Mouse (Mus musculus) liver, embryonic 14.5 days (tissue): ENCODE measurements at regions not wholly inside any gene's neighbourhood (a gene's known extent, or its start where the extent isn't known, plus 50 kb on each side); places are given as distances from the start of the nearest gene placed in this dataset.

Experiments used
- ATAC-seq: fragments of 200-750 bp; cut with Nextera tagmentation; 2 replicates; pipeline ENCODE4 v1.8.0; 2017; ENCODE audit warnings: moderate number of reproducible peaks, mild to moderate bottlenecking, moderate library complexity; ENCODE audit not compliant: insufficient read depth
- DNase-seq, 3 experiments: peaks; one replicate each; pipeline ENCODE4 v3.0.0-alpha.2; 2012 to 2013; ENCODE audit warnings: low read depth in 3 of 3, low spot score in 3 of 3
- H3K27ac ChIP-seq: fragments of 300-500 bp; sonication (generic); 2 replicates; pipeline ENCODE4 v1.5.1; 2014; ENCODE audit warnings: moderate library complexity, mild to moderate bottlenecking, control low read depth, inconsistent platforms
- H3K27me3 ChIP-seq: fragments of 300-500 bp; sonication (generic); 2 replicates; pipeline ENCODE4 v1.6.1; 2014; ENCODE audit warnings: mild to moderate bottlenecking, low read length, moderate library complexity; ENCODE audit not compliant: control insufficient read depth, insufficient read depth
- H3K36me3 ChIP-seq: fragments of 300-500 bp; sonication (generic); replicated peaks from 2 replicates; pipeline ENCODE4 v1.6.1; 2014; ENCODE audit warnings: low read depth; ENCODE audit not compliant: control insufficient read depth, insufficient read depth
- H3K4me1 ChIP-seq, 2 experiments: fragments of 200-500 bp in 1 of 2; fragments of 300-500 bp in 1 of 2; sonication (generic) in 1 of 2; replicated peaks; 2 replicates each; pipeline ENCODE4 v1.6.1; 2012 to 2014; ENCODE audit warnings: antibody characterized with exemption in 1 of 2, inconsistent platforms in 1 of 2, low read length in 1 of 2; ENCODE audit not compliant: control insufficient read depth in 2 of 2, insufficient read depth in 2 of 2
- H3K4me2 ChIP-seq: fragments of 300-500 bp; sonication (generic); 2 replicates; pipeline ENCODE4 v1.6.1; 2014; ENCODE audit warnings: low read depth, mild to moderate bottlenecking, control low read depth, moderate library complexity
- H3K4me3 ChIP-seq, 2 experiments: fragments of 200-500 bp in 1 of 2; fragments of 300-500 bp in 1 of 2; sonication (generic) in 1 of 2; 2 replicates each; pipeline ENCODE4 v1.5.1; 2012 to 2014; ENCODE audit warnings: low read depth in 2 of 2, low read length in 2 of 2, mild to moderate bottlenecking in 2 of 2, control low read depth in 1 of 2, inconsistent platforms in 1 of 2, moderate library complexity in 1 of 2; ENCODE audit not compliant: insufficient read depth in 1 of 2
- H3K9ac ChIP-seq: fragments of 300-500 bp; sonication (generic); replicated peaks from 2 replicates; pipeline ENCODE4 v1.6.1; 2014; ENCODE audit warnings: mild to moderate bottlenecking, control low read depth, moderate library complexity
- H3K9me3 ChIP-seq: fragments of 300-500 bp; sonication (generic); 2 replicates; pipeline ENCODE4 v1.6.1; 2016; ENCODE audit warnings: low read length, mixed read lengths; ENCODE audit not compliant: control insufficient read depth
- CTCF ChIP-seq: IDR thresholded peaks from 2 replicates; pipeline ENCODE4 v1.5.1; 2016; ENCODE audit warnings: antibody characterized with exemption, low read depth, control low read depth
- EP300 ChIP-seq: IDR thresholded peaks from 2 replicates; pipeline ENCODE4 v1.6.1; 2016; ENCODE audit warnings: antibody characterized with exemption, low read depth
- WGBS: fragments of 180-500 bp; shearing (Covaris S2); extraction: QIAGEN DNeasy Blood & Tissue Kit; methylation state at CpG from one replicate; pipeline ENCODE4 v1.1.7; 2014; ENCODE audit not compliant: insufficient replicate concordance; 5-methylcytosine and 5-hydroxymethylcytosine counted together

DNA sequence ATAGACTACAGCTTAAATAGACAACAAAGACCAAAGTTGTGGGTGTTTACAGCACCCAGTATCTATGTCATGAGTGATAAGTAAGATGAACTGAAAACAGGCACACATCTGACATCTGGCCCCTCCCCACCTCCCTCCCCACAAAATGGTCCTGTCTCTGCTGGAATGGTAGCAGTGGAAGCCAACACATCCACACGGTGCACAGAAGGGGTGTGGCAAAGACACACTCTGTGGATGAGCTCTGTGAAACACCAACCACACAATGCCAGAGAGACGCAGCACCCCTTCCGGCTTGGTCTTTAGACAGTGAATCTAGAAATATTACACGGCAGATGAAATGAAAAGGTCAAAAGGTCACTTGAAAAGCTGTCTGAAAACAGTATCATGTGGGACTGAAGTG lies 85.6 kb downstream of the Fgf18 start:
- Histone ChIP-seq H3K27ac (no peak overlapping the region), H3K9me3 (no peaks in the 10 kb centered on the region), H3K4me3 (no peak overlapping the region), H3K27me3 (no peaks in the 10 kb centered on the region), H3K4me2 (no peak overlapping the region), H3K36me3 (no peaks in the 10 kb centered on the region), H3K9ac (no peak overlapping the region), H3K4me1 (no peaks in the 10 kb centered on the region)
- no peak for TF ChIP-seq EP300
- TF ChIP-seq CTCF, result no peak
- 69% methylated on average over 4 of the region's 4 CpGs for WGBS
- ATAC-seq, result no peak
- no peak for DNase-seq

DNA sequence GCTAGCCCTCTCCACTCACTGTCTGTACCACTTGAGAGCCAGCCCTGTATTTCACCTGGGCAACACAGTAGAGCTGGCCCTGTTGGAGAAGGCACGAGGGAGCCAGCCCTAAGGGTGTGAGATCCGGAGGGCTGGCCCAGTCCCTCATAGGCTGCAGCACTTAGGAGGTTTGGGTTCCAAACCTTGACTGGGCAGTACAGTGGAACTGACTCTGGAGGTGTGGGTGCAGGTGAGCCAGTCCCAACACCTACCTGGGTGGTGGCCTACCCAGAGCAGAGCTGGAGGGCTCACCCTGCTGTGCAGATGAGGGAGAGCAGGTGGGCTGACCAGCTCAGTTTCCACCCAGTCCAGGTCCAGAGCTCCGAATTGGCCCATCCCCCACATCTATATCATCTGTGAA lies 86.8 kb downstream of the Fgf18 start:
- Histone ChIP-seq H3K27me3 (no peaks in the 10 kb centered on the region), H3K36me3 (no peaks in the 10 kb centered on the region), H3K9ac (no peak overlapping the region), H3K4me3 (no peak overlapping the region), H3K4me2 (no peak overlapping the region), H3K9me3 (no peaks in the 10 kb centered on the region), H3K4me1 (no peaks in the 10 kb centered on the region), H3K27ac (no peak overlapping the region)
- no peak for DNase-seq
- no peak for TF ChIP-seq CTCF
- 44% methylated on average over 3 of the region's 3 CpGs for WGBS
- ATAC-seq, result no peak

DNA sequence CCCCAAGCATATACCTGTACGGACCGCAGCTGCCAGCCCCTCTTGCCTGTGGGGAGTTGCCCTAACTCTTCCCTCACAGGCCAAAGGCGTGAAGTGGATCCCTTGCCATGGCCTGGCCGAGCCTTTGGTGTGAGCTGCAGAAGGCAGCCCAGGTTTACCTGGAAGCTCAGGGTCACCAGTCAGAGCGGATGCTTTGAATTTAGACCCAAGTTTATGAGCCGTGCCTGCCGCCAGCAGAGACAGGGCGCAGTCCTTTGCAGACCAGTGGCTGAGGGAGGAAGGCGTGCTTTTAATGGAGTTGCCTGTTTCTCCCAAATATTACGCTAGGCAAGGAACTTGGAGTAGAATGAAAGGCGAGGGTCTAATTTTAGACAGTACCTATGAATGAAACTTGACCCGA lies 97.0 kb downstream of the Fgf18 start:
- TF ChIP-seq CTCF, result no peak
- TF ChIP-seq EP300, result no peak
- no peak for ATAC-seq

DNA sequence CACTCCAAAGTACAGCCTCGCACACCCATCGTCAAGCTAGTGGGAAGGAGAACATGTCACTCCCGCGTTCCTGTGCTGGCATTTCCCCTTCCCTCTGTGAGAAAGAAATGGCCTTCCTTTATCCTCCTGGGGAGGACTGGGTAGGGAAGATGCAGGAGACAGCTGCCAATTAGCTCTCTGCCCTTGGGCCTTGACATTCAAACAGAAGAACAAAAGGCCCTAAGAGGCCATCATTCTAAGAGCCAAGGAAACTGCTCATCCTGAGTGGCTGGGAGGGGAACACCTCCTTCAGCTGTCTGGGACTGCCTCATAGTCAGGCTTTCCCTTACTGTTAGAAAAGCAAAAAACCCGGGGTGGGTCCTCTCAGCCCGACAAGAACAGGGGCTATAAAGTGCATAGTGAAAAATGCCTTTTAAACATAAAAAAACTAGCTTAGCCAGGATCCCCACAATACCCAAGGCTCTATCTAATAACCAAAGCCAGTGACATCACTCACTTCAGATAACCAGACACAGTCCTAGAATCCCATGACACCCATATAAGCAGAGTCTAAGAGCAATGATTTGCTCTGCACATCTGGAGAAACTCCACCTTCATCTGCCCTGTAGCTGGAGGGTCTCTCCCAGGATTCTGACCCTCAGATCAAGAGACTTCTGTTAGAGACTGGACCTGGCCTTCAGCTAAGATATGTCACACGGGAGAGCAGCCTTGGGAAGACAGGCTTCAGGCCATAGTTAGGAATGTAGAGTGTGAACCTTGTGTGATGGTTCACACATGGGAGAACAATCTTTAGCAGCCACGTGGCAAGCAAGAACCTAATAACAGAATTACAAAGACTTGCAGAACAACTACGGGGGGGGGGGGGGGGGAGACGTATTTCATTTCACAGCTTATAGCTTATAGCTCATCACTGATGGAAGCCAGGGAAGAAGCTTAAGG lies 107.1 kb downstream of the Fgf18 start:
- ATAC-seq (no peak), DNase-seq (no peak)
- no peaks in the 10 kb centered on the region for H3K36me3 ChIP-seq
- H3K27me3 ChIP-seq, result no peaks in the 10 kb centered on the region
- no peak overlapping the region for H3K4me2 ChIP-seq
- no peak for TF ChIP-seq CTCF
- no peak for TF ChIP-seq EP300
- H3K4me1 ChIP-seq, result no peaks in the 10 kb centered on the region
- no peak overlapping the region for H3K9ac ChIP-seq
- no peak overlapping the region for H3K4me3 ChIP-seq
- no peaks in the 10 kb centered on the region for H3K9me3 ChIP-seq
- no peak overlapping the region for H3K27ac ChIP-seq
- 65% methylated on average over 10 of the region's 10 CpGs for WGBS

More for the DNA sequence above, 97.0 kb downstream of the Fgf18 start:
- Histone ChIP-seq H3K4me1 (no peaks in the 10 kb centered on the region), H3K4me3 (no peak overlapping the region), H3K27me3 (no peaks in the 10 kb centered on the region), H3K36me3 (no peaks in the 10 kb centered on the region), H3K4me2 (no peak overlapping the region), H3K27ac (no peak overlapping the region), H3K9ac (no peak overlapping the region), H3K9me3 (no peaks in the 10 kb centered on the region)
- 67% methylated on average over 12 of the region's 12 CpGs for WGBS
- no peak for DNase-seq

DNA sequence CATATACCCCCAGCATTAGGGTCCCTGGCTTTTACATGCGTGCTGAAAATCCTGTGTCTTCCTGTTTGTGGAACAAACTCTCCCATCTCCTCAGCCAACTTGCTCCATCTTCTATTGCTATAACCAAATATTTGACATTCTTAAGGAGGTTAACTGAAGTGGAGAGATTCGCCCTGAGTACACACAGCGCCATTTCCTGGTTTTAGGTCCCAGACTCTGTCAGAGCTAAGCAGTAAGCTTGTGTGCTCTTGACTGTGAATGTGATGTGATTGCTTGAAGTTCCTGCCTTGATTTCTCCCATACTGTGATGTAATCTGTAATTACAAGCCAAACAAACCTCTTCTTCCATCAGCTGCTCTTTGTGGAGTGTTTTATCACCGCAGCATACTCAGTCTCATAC lies 110.8 kb downstream of the Fgf18 start:
- Histone ChIP-seq H3K9me3 (no peaks in the 10 kb centered on the region), H3K27ac (no peak overlapping the region), H3K36me3 (no peaks in the 10 kb centered on the region), H3K4me1 (no peaks in the 10 kb centered on the region), H3K27me3 (no peaks in the 10 kb centered on the region), H3K4me2 (no peak overlapping the region), H3K9ac (no peak overlapping the region), H3K4me3 (no peak overlapping the region)
- WGBS, result 56% methylated on average over 4 of the region's 4 CpGs
- TF ChIP-seq CTCF (no peak), EP300 (no peak)
- ATAC-seq (no peak), DNase-seq (no peak)
